Mouse (Mus musculus): ENCODE results near the gene Timm13. TPM values are rescaled to one million over a fixed set of nuclear protein-coding genes. Genes with fewer than 3 reads are reported as not detected.

Gene Timm13
- polyA plus RNA-seq, 1 experiment from 2014 or later: 353 TPM

- H3K36me3 ChIP-seq (ENCODE audit: control insufficient read depth, insufficient read depth, low read length): no peaks in the 10 kb centered on the region
- ATAC-seq (ENCODE audit: low FRiP score) (no peak), DNase-seq (ENCODE audit: low spot score) (no peak)
- 77% methylated on average over 9 of the region's 9 CpGs for WGBS
- no peak overlapping the region for H3K27ac ChIP-seq (ENCODE audit: low read depth, low read length)
- no peak overlapping the region for H3K4me3 ChIP-seq (ENCODE audit: low read depth, low read length)
- no peaks in the 10 kb centered on the region for H3K27me3 ChIP-seq (ENCODE audit: control insufficient read depth, insufficient read depth, low read length)
- H3K4me1 ChIP-seq (replicated peaks; ENCODE audit: control insufficient read depth, insufficient read depth, low read length): no peaks in the 10 kb centered on the region
- no peaks in the 10 kb centered on the region for H3K9me3 ChIP-seq (ENCODE audit: control insufficient read depth, low read length)
- no peak overlapping the region for H3K9ac ChIP-seq (ENCODE audit: low read depth, low read length)
- H3K4me2 ChIP-seq (replicated peaks; ENCODE audit: low read depth, low read length): no peak overlapping the region
Observed at GRCm38 (mm10) chr10:80874035-80874434, 26.7 kb downstream of the Timm13 start.

GRCm38 (mm10) chr10:80871581-80871980 is 29.2 kb downstream of the Timm13 start, which contains the start of gene Tmprss9:
Gene Tmprss9, plus strand, starts transcription at chr10:80871848.
- 31% methylated on average over 9 of the region's 9 CpGs for WGBS
- no peak within 1 kb of the TSS for H3K9ac ChIP-seq (ENCODE audit: low read depth, low read length)
- no peak within 1 kb of the TSS for H3K4me3 ChIP-seq (ENCODE audit: low read depth, low read length)
- no peaks in the 10 kb centered on the region for H3K27me3 ChIP-seq (ENCODE audit: control insufficient read depth, insufficient read depth, low read length)
- no peaks in the 10 kb centered on the region for H3K9me3 ChIP-seq (ENCODE audit: control insufficient read depth, low read length)
- no peak for DNase-seq (ENCODE audit: low spot score)
- H3K4me2 ChIP-seq (replicated peaks; ENCODE audit: low read depth, low read length): no peak within 1 kb of the TSS
- ATAC-seq (ENCODE audit: low FRiP score): no peak
- no peaks in the 10 kb centered on the region for H3K36me3 ChIP-seq (ENCODE audit: control insufficient read depth, insufficient read depth, low read length)
- H3K27ac ChIP-seq (ENCODE audit: low read depth, low read length): no peak within 1 kb of the TSS
- no peaks in the 10 kb centered on the region for H3K4me1 ChIP-seq (replicated peaks; ENCODE audit: control insufficient read depth, insufficient read depth, low read length)

- Histone ChIP-seq H3K27me3 (ENCODE audit: control insufficient read depth, insufficient read depth, low read length) (no peaks in the 10 kb centered on the region), H3K9ac (ENCODE audit: low read depth, low read length) (no peak overlapping the region), H3K4me1 (replicated peaks; ENCODE audit: control insufficient read depth, insufficient read depth, low read length) (no peaks in the 10 kb centered on the region), H3K9me3 (ENCODE audit: control insufficient read depth, low read length) (no peaks in the 10 kb centered on the region), H3K4me3 (ENCODE audit: low read depth, low read length) (no peak overlapping the region), H3K27ac (ENCODE audit: low read depth, low read length) (no peak overlapping the region), H3K4me2 (replicated peaks; ENCODE audit: low read depth, low read length) (no peak overlapping the region), H3K36me3 (ENCODE audit: control insufficient read depth, insufficient read depth, low read length) (no peaks in the 10 kb centered on the region)
- ATAC-seq (ENCODE audit: low FRiP score) (no peak), DNase-seq (ENCODE audit: low spot score) (no peak)
- 88% methylated on average over 3 of the region's 6 CpGs for WGBS
Observed at GRCm38 (mm10) chr10:80870993-80871392, 29.8 kb downstream of the Timm13 start.

- 89% methylated on average over 16 of the region's 16 CpGs for WGBS
- Histone ChIP-seq H3K9ac (ENCODE audit: low read depth, low read length) (no peak overlapping the region), H3K36me3 (ENCODE audit: control insufficient read depth, insufficient read depth, low read length) (0 out of 2 replicates have a peak, but pooled peaks cover 4% of the 10 kb centered on the region), H3K4me1 (replicated peaks; ENCODE audit: control insufficient read depth, insufficient read depth, low read length) (no peaks in the 10 kb centered on the region), H3K27me3 (ENCODE audit: control insufficient read depth, insufficient read depth, low read length) (no peaks in the 10 kb centered on the region), H3K4me2 (replicated peaks; ENCODE audit: low read depth, low read length) (no peak overlapping the region), H3K9me3 (ENCODE audit: control insufficient read depth, low read length) (no peaks in the 10 kb centered on the region), H3K27ac (ENCODE audit: low read depth, low read length) (no peak overlapping the region), H3K4me3 (ENCODE audit: low read depth, low read length) (no peak overlapping the region)
- ATAC-seq (ENCODE audit: low FRiP score) (no peak), DNase-seq (ENCODE audit: low spot score) (no peak)
Observed at GRCm38 (mm10) chr10:80864446-80864845, 36.3 kb downstream of the Timm13 start.

GRCm38 (mm10) chr10:80862305-80862704 is 38.5 kb downstream of the Timm13 start:
- H3K4me3 ChIP-seq (ENCODE audit: low read depth, low read length): no peak overlapping the region
- ATAC-seq (ENCODE audit: low FRiP score) (no peak), DNase-seq (ENCODE audit: low spot score) (no peak)
- no peak overlapping the region for H3K27ac ChIP-seq (ENCODE audit: low read depth, low read length)
- H3K36me3 ChIP-seq (ENCODE audit: control insufficient read depth, insufficient read depth, low read length): 0 out of 2 replicates have a peak, but pooled peaks cover 4% of the 10 kb centered on the region
- 92% methylated on average over 5 of the region's 5 CpGs for WGBS
- no peaks in the 10 kb centered on the region for H3K27me3 ChIP-seq (ENCODE audit: control insufficient read depth, insufficient read depth, low read length)
- no peaks in the 10 kb centered on the region for H3K4me1 ChIP-seq (replicated peaks; ENCODE audit: control insufficient read depth, insufficient read depth, low read length)
- no peak overlapping the region for H3K4me2 ChIP-seq (replicated peaks; ENCODE audit: low read depth, low read length)
- H3K9me3 ChIP-seq (ENCODE audit: control insufficient read depth, low read length): no peaks in the 10 kb centered on the region
- no peak overlapping the region for H3K9ac ChIP-seq (ENCODE audit: low read depth, low read length)

GRCm38 (mm10) chr10:80858350-80858935 is 42.3 kb downstream of the Timm13 start:
- H3K4me1 ChIP-seq (replicated peaks; ENCODE audit: control insufficient read depth, insufficient read depth, low read length): peaks cover 6% of the 10 kb centered on the region; the same call in 1 of the 2 replicates
- no peak overlapping the region for H3K4me3 ChIP-seq (ENCODE audit: low read depth, low read length)
- H3K36me3 ChIP-seq (ENCODE audit: control insufficient read depth, insufficient read depth, low read length): 0 out of 2 replicates have a peak, but pooled peaks cover 4% of the 10 kb centered on the region
- no peaks in the 10 kb centered on the region for H3K9me3 ChIP-seq (ENCODE audit: control insufficient read depth, low read length)
- DNase-seq (ENCODE audit: low spot score) (no peak), ATAC-seq (ENCODE audit: low FRiP score) (no peak)
- 82% methylated on average over 7 of the region's 7 CpGs for WGBS
- no peak overlapping the region for H3K27ac ChIP-seq (ENCODE audit: low read depth, low read length)
- no peaks in the 10 kb centered on the region for H3K27me3 ChIP-seq (ENCODE audit: control insufficient read depth, insufficient read depth, low read length)
- H3K4me2 ChIP-seq (replicated peaks; ENCODE audit: low read depth, low read length): no peak overlapping the region
- no peak overlapping the region for H3K9ac ChIP-seq (ENCODE audit: low read depth, low read length)

- H3K27ac ChIP-seq (ENCODE audit: low read depth, low read length): no peak overlapping the region; the same call in 1 of the 2 replicates
- H3K4me3 ChIP-seq (ENCODE audit: low read depth, low read length): peak overlapping the region; percentile 6; the same call in 1 of the 2 replicates
- no peaks in the 10 kb centered on the region for H3K9me3 ChIP-seq (ENCODE audit: control insufficient read depth, low read length)
- WGBS: 68% methylated on average over 3 of the region's 3 CpGs
- no peak for ATAC-seq (ENCODE audit: low FRiP score)
- peaks cover 6% of the 10 kb centered on the region; the same call in 1 of the 2 replicates for H3K4me1 ChIP-seq (replicated peaks; ENCODE audit: control insufficient read depth, insufficient read depth, low read length)
- H3K27me3 ChIP-seq (ENCODE audit: control insufficient read depth, insufficient read depth, low read length): no peaks in the 10 kb centered on the region
- DNase-seq (ENCODE audit: low spot score): no peak
- H3K4me2 ChIP-seq (replicated peaks; ENCODE audit: low read depth, low read length): no peak overlapping the region
- H3K9ac ChIP-seq (ENCODE audit: low read depth, low read length): peak overlapping the region; percentile 37; the same call in 1 of the 2 replicates
- H3K36me3 ChIP-seq (ENCODE audit: control insufficient read depth, insufficient read depth, low read length): 0 out of 2 replicates have a peak, but pooled peaks cover 1% of the 10 kb centered on the region
Observed at GRCm38 (mm10) chr10:80857848-80858247, 42.9 kb downstream of the Timm13 start.

GRCm38 (mm10) chr10:80857386-80857785 is 43.4 kb downstream of the Timm13 start:
- H3K4me3 ChIP-seq (ENCODE audit: low read depth, low read length): peak overlapping the region; percentile 6; the same call in 1 of the 2 replicates
- WGBS: 44% methylated on average over 8 of the region's 8 CpGs

GRCm38 (mm10) chr10:80856908-80857307 is 43.9 kb downstream of the Timm13 start:
- Histone ChIP-seq H3K9me3 (ENCODE audit: control insufficient read depth, low read length) (no peaks in the 10 kb centered on the region), H3K27me3 (ENCODE audit: control insufficient read depth, insufficient read depth, low read length) (no peaks in the 10 kb centered on the region), H3K4me3 (ENCODE audit: low read depth, low read length) (no peak overlapping the region; the same call in 1 of the 2 replicates), H3K9ac (ENCODE audit: low read depth, low read length) (no peak overlapping the region; the same call in 1 of the 2 replicates), H3K27ac (ENCODE audit: low read depth, low read length) (no peak overlapping the region), H3K4me2 (replicated peaks; ENCODE audit: low read depth, low read length) (no peak overlapping the region), H3K4me1 (replicated peaks; ENCODE audit: control insufficient read depth, insufficient read depth, low read length) (peaks cover 6% of the 10 kb centered on the region; the same call in 1 of the 2 replicates), H3K36me3 (ENCODE audit: control insufficient read depth, insufficient read depth, low read length) (no peaks in the 10 kb centered on the region)
- ATAC-seq (ENCODE audit: low FRiP score): no peak
- no peak for DNase-seq (ENCODE audit: low spot score)
- 80% methylated on average over 5 of the region's 5 CpGs for WGBS

More at GRCm38 (mm10) chr10:80857386-80857785, 43.4 kb downstream of the Timm13 start:
- H3K27ac ChIP-seq (ENCODE audit: low read depth, low read length): no peak overlapping the region; the same call in 1 of the 2 replicates
- no peaks in the 10 kb centered on the region for H3K9me3 ChIP-seq (ENCODE audit: control insufficient read depth, low read length)
- ATAC-seq (ENCODE audit: low FRiP score) (no peak), DNase-seq (ENCODE audit: low spot score) (no peak)
- H3K27me3 ChIP-seq (ENCODE audit: control insufficient read depth, insufficient read depth, low read length): no peaks in the 10 kb centered on the region
- peak overlapping the region; percentile 37; the same call in 1 of the 2 replicates for H3K9ac ChIP-seq (ENCODE audit: low read depth, low read length)
- no peak overlapping the region for H3K4me2 ChIP-seq (replicated peaks; ENCODE audit: low read depth, low read length)
- no peaks in the 10 kb centered on the region for H3K36me3 ChIP-seq (ENCODE audit: control insufficient read depth, insufficient read depth, low read length)
- H3K4me1 ChIP-seq (replicated peaks; ENCODE audit: control insufficient read depth, insufficient read depth, low read length): peaks cover 6% of the 10 kb centered on the region; the same call in 1 of the 2 replicates

Data from hindbrain, embryonic 11.5 days (tissue).